Mouse (Mus musculus) brain, adult 10 weeks (tissue): ENCODE data around the gene Gm10203. TPM values are rescaled to one million over a fixed set of nuclear protein-coding genes. Genes with fewer than 3 reads are reported as not detected.

Experiments used
- polyA plus RNA-seq: library from polyadenylated mRNA; stranded (reverse); fragments of 350-450 nt; fragmentation: Illumina TruSeq; extraction: RNeasy Lipid Tissue Mini Kit (QIAGEN cat#74804); gene quantifications from one replicate; pipeline ENCODE4 v1.2.3, GENCODE M21; 2015; ENCODE audit warnings: low read depth, low replicate concordance

Gm10203 gene
- polyA plus RNA-seq: not detected

GRCm38 (mm10) chr6:149129870-149130269 lies at the start of gene Gm10203:
Gene Gm10203, plus strand, starts transcription at chr6:149130170.

GRCm38 (mm10) chr6:149101076-149101942 lies 28.7 kb upstream of the Gm10203 start, which contains the start of gene Dennd5b:
Gene Dennd5b, minus strand, starts transcription at chr6:149101680.

DNA sequence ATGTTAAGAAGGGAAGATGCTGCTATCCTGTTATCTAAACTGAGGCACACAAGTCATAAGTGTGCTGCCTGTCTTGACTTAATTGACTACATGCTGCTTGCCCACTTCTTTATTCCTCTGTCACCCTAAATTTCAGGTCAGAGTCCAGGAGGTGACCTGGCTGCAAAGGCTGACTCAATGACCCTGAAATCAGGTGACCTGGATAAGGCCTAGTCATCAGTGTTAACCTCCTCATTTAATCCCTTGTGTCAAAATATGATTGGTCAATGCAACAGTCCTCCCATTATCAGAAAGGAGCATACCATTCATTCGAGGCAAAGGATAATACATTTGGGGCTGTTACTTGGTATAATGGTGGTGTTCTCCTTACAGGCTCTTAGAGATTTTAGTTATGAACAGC lies 9.5 kb downstream of the Gm10203 start, which contains the start of gene Etfbkmt:
Gene Etfbkmt, plus strand, starts transcription at position 379 of the 400 bp plus-strand sequence.

Other genes with a start within 250 kb of the Gm10203 start
- 9.7 TPM for gene Caprin2, start 233.9 kb upstream of the Gm10203 start, polyA plus RNA-seq
- gene Sinhcaf, start 183.7 kb upstream of the Gm10203 start, polyA plus RNA-seq: 4.6 TPM
- gene Dennd5b, start 28.5 kb upstream of the Gm10203 start, polyA plus RNA-seq: 23.6 TPM
- 5.7 TPM for gene Etfbkmt, start 9.7 kb downstream of the Gm10203 start, polyA plus RNA-seq
- gene Amn1, start 58.5 kb downstream of the Gm10203 start, polyA plus RNA-seq: 30.8 TPM
- gene Resf1, start 179.2 kb downstream of the Gm10203 start, polyA plus RNA-seq: 5.4 TPM